Mouse (Mus musculus) erythroblast, adult 5-6 weeks (primary cell): ENCODE measurements around the gene Dzip1l. TPM values are rescaled to one million over a fixed set of nuclear protein-coding genes. Genes with fewer than 3 reads are reported as not detected.
A peak's percentile ranks its signal among the peaks of the same experiment; 100 is the strongest.
"Not testable (repeated sequence)": the region's sequence is repeated elsewhere in the genome, so short reads cannot be mapped to it uniquely, and the experiment has no call there.

Experiments used
- ATAC-seq: replicated peaks from 2 replicates; pipeline ENCODE4 v1.8.0; 2016; ENCODE audit warnings: moderate number of reproducible peaks, mild to moderate bottlenecking, moderate TSS enrichment, inconsistent platforms; ENCODE audit not compliant: poor library complexity, low FRiP score, severe bottlenecking
- total RNA-seq, 2 experiments: library from RNA; stranded (forward) in 1 of 2; stranded (reverse) in 1 of 2; fragments of 150-400 nt in 1 of 2; fragments of 200-764, 138-1000 nt in 1 of 2; gene quantifications; 2 replicates each; pipeline versions ENCODE4 v1.2.3 to v1.2.4; 2015 to 2017; ENCODE audit warnings: low replicate concordance in 2 of 2

Dzip1l gene
- not detected in 2 replicates for total RNA-seq (2015; ENCODE audit: low replicate concordance)
- not detected in 2 replicates for total RNA-seq (2017; ENCODE audit: low replicate concordance)

GRCm38 (mm10) chr9:99629281-99630011, at the start of gene Dzip1l:
Gene Dzip1l (plus strand): TSS chr9:99629496.
- no peak for ATAC-seq

GRCm38 (mm10) chr9:99580655-99581054, 48.6 kb upstream of the Dzip1l start:
- peak; percentile 67 for ATAC-seq

- peak; percentile 76; the same call in 1 of the 2 replicates for ATAC-seq
Measured at GRCm38 (mm10) chr9:99587505-99588202, 41.6 kb upstream of the Dzip1l start.

- ATAC-seq: no peak
Measured at GRCm38 (mm10) chr9:99591144-99591543, 38.2 kb upstream of the Dzip1l start.

GRCm38 (mm10) chr9:99599127-99599526, 30.2 kb upstream of the Dzip1l start:
- ATAC-seq: not testable (repeated sequence)

GRCm38 (mm10) chr9:99603566-99603965, 25.7 kb upstream of the Dzip1l start:
- no peak for ATAC-seq

- no peak for ATAC-seq
Measured at GRCm38 (mm10) chr9:99612202-99612601, 17.1 kb upstream of the Dzip1l start, which contains the start of gene A4gnt. Gene A4gnt (plus strand): TSS chr9:99612502.

GRCm38 (mm10) chr9:99619688-99620087, 9.6 kb upstream of the Dzip1l start:
- ATAC-seq: no peak

GRCm38 (mm10) chr9:99620196-99620595, 9.1 kb upstream of the Dzip1l start:
- ATAC-seq: no peak

- no peak for ATAC-seq
Measured at GRCm38 (mm10) chr9:99622034-99622433, 7.3 kb upstream of the Dzip1l start.

- ATAC-seq: no peak
Measured at GRCm38 (mm10) chr9:99622966-99623365, 6.3 kb upstream of the Dzip1l start.

- ATAC-seq: no peak
Measured at GRCm38 (mm10) chr9:99624117-99624516, 5.2 kb upstream of the Dzip1l start.

GRCm38 (mm10) chr9:99628581-99628980, 715 bp upstream of the Dzip1l start:
- ATAC-seq: no peak

GRCm38 (mm10) chr9:99630071-99630470, 775 bp downstream of the Dzip1l start:
- ATAC-seq: no peak

GRCm38 (mm10) chr9:99630528-99631125, 1.3 kb downstream of the Dzip1l start:
- ATAC-seq: no peak

GRCm38 (mm10) chr9:99631781-99632180, 2.5 kb downstream of the Dzip1l start:
- no peak for ATAC-seq

GRCm38 (mm10) chr9:99632264-99632663, 3.0 kb downstream of the Dzip1l start:
- no peak for ATAC-seq

- ATAC-seq: no peak
Measured at GRCm38 (mm10) chr9:99636776-99637175, 7.5 kb downstream of the Dzip1l start.

GRCm38 (mm10) chr9:99637227-99637626, 7.9 kb downstream of the Dzip1l start:
- no peak for ATAC-seq

GRCm38 (mm10) chr9:99637736-99638135, 8.4 kb downstream of the Dzip1l start:
- ATAC-seq: no peak

- ATAC-seq: no peak
Measured at GRCm38 (mm10) chr9:99639957-99640356, 10.7 kb downstream of the Dzip1l start.
